Mouse (Mus musculus): Measurements from ENCODE around the gene Pex14. TPM values are rescaled to one million over a fixed set of nuclear protein-coding genes. Genes with fewer than 3 reads are reported as not detected.
A peak's percentile ranks its signal among the peaks of the same experiment; 100 is the strongest.

Pex14 gene
- polyA plus RNA-seq, 2 experiments, result 32.3 to 37.3 TPM

- Histone ChIP-seq H3K4me1 (ENCODE audit: control insufficient read depth, insufficient read depth, low read length) (peaks cover 4% of the 10 kb centered on the region), H3K4me3 (replicated peaks; ENCODE audit: low read length) (no peak overlapping the region), H3K27ac (replicated peaks; ENCODE audit: low read depth, low read length) (no peak overlapping the region), H3K4me2 (replicated peaks; ENCODE audit: low read depth, low read length, severe bottlenecking) (no peak overlapping the region), H3K36me3 (ENCODE audit: control insufficient read depth, insufficient read depth, low read length) (no peaks in the 10 kb centered on the region), H3K27me3 (ENCODE audit: control insufficient read depth, insufficient read depth, low read length) (no peaks in the 10 kb centered on the region), H3K9ac (ENCODE audit: low read depth, low read length, severe bottlenecking) (no peak overlapping the region), H3K9me3 (ENCODE audit: control insufficient read depth, low read length) (no peaks in the 10 kb centered on the region)
- TF ChIP-seq POLR2A (IDR thresholded peaks at IDR 0.05; ENCODE audit: borderline replicate concordance, extremely low read depth, insufficient read depth, insufficient read length), result no peak
- WGBS, result 21% methylated on average over 5 of the region's 5 CpGs
- no peak for ATAC-seq (ENCODE audit: low FRiP score, low read depth)
- no peak for DNase-seq (ENCODE audit: low spot score)
These were observed 156.6 kb downstream of the Pex14 start for GRCm38 (mm10) chr4:148943099-148943498.

GRCm38 (mm10) chr4:148941321-148941720 is 158.4 kb downstream of the Pex14 start:
- H3K27ac ChIP-seq (replicated peaks; ENCODE audit: low read depth, low read length), result no peak overlapping the region
- no peaks in the 10 kb centered on the region for H3K27me3 ChIP-seq (ENCODE audit: control insufficient read depth, insufficient read depth, low read length)

GRCm38 (mm10) chr4:148940674-148941211 is 158.9 kb downstream of the Pex14 start:
- no peaks in the 10 kb centered on the region for H3K27me3 ChIP-seq (ENCODE audit: control insufficient read depth, insufficient read depth, low read length)
- no peak overlapping the region for H3K9ac ChIP-seq (ENCODE audit: low read depth, low read length, severe bottlenecking)
- peak; percentile 71; the same call in 1 of the 2 replicates for ATAC-seq (ENCODE audit: low FRiP score, low read depth)
- H3K4me2 ChIP-seq (replicated peaks; ENCODE audit: low read depth, low read length, severe bottlenecking), result peak overlapping the region; percentile 16
- no peaks in the 10 kb centered on the region for H3K9me3 ChIP-seq (ENCODE audit: control insufficient read depth, low read length)
- peaks cover 4% of the 10 kb centered on the region for H3K4me1 ChIP-seq (ENCODE audit: control insufficient read depth, insufficient read depth, low read length)
- no peak overlapping the region for H3K27ac ChIP-seq (replicated peaks; ENCODE audit: low read depth, low read length)
- no peak overlapping the region for H3K4me3 ChIP-seq (replicated peaks; ENCODE audit: low read length)
- no peaks in the 10 kb centered on the region for H3K36me3 ChIP-seq (ENCODE audit: control insufficient read depth, insufficient read depth, low read length)
- TF ChIP-seq POLR2A (IDR thresholded peaks at IDR 0.05; ENCODE audit: borderline replicate concordance, extremely low read depth, insufficient read depth, insufficient read length), result no peak
- 11% methylated on average over 25 of the region's 25 CpGs for WGBS
- peak; percentile 53 for DNase-seq (ENCODE audit: low spot score)

More at GRCm38 (mm10) chr4:148941321-148941720, 158.4 kb downstream of the Pex14 start:
- Histone ChIP-seq H3K4me2 (replicated peaks; ENCODE audit: low read depth, low read length, severe bottlenecking) (no peak overlapping the region), H3K36me3 (ENCODE audit: control insufficient read depth, insufficient read depth, low read length) (no peaks in the 10 kb centered on the region), H3K9ac (ENCODE audit: low read depth, low read length, severe bottlenecking) (no peak overlapping the region), H3K9me3 (ENCODE audit: control insufficient read depth, low read length) (no peaks in the 10 kb centered on the region), H3K4me3 (replicated peaks; ENCODE audit: low read length) (no peak overlapping the region), H3K4me1 (ENCODE audit: control insufficient read depth, insufficient read depth, low read length) (peaks cover 4% of the 10 kb centered on the region)
- 53% methylated on average over 10 of the region's 11 CpGs for WGBS
- ATAC-seq (ENCODE audit: low FRiP score, low read depth) (no peak), DNase-seq (ENCODE audit: low spot score) (no peak)
- no peak for TF ChIP-seq POLR2A (IDR thresholded peaks at IDR 0.05; ENCODE audit: borderline replicate concordance, extremely low read depth, insufficient read depth, insufficient read length)

GRCm38 (mm10) chr4:148938546-148938945 is 161.1 kb downstream of the Pex14 start:
- H3K36me3 ChIP-seq (ENCODE audit: control insufficient read depth, insufficient read depth, low read length), result no peaks in the 10 kb centered on the region
- no peak for TF ChIP-seq POLR2A (IDR thresholded peaks at IDR 0.05; ENCODE audit: borderline replicate concordance, extremely low read depth, insufficient read depth, insufficient read length)
- no peaks in the 10 kb centered on the region for H3K9me3 ChIP-seq (ENCODE audit: control insufficient read depth, low read length)
- H3K4me1 ChIP-seq (ENCODE audit: control insufficient read depth, insufficient read depth, low read length), result peaks cover 12% of the 10 kb centered on the region
- no peaks in the 10 kb centered on the region for H3K27me3 ChIP-seq (ENCODE audit: control insufficient read depth, insufficient read depth, low read length)
- H3K9ac ChIP-seq (ENCODE audit: low read depth, low read length, severe bottlenecking), result no peak overlapping the region
- no peak overlapping the region for H3K4me2 ChIP-seq (replicated peaks; ENCODE audit: low read depth, low read length, severe bottlenecking)
- DNase-seq (ENCODE audit: low spot score), result no peak
- no peak overlapping the region for H3K4me3 ChIP-seq (replicated peaks; ENCODE audit: low read length)
- H3K27ac ChIP-seq (replicated peaks; ENCODE audit: low read depth, low read length), result no peak overlapping the region
- no peak for ATAC-seq (ENCODE audit: low FRiP score, low read depth)
- WGBS, result 87% methylated on average over 26 of the region's 26 CpGs

- no peak for ATAC-seq (ENCODE audit: low FRiP score, low read depth)
- no peak for TF ChIP-seq POLR2A (IDR thresholded peaks at IDR 0.05; ENCODE audit: borderline replicate concordance, extremely low read depth, insufficient read depth, insufficient read length)
- H3K9me3 ChIP-seq (ENCODE audit: control insufficient read depth, low read length), result no peaks in the 10 kb centered on the region
These were observed 162.9 kb downstream of the Pex14 start for GRCm38 (mm10) chr4:148936727-148937126.

More at GRCm38 (mm10) chr4:148936727-148937126, 162.9 kb downstream of the Pex14 start:
- Histone ChIP-seq H3K27me3 (ENCODE audit: control insufficient read depth, insufficient read depth, low read length) (no peaks in the 10 kb centered on the region), H3K4me2 (replicated peaks; ENCODE audit: low read depth, low read length, severe bottlenecking) (no peak overlapping the region), H3K4me1 (ENCODE audit: control insufficient read depth, insufficient read depth, low read length) (peaks cover 12% of the 10 kb centered on the region), H3K36me3 (ENCODE audit: control insufficient read depth, insufficient read depth, low read length) (no peaks in the 10 kb centered on the region), H3K27ac (replicated peaks; ENCODE audit: low read depth, low read length) (no peak overlapping the region), H3K4me3 (replicated peaks; ENCODE audit: low read length) (no peak overlapping the region), H3K9ac (ENCODE audit: low read depth, low read length, severe bottlenecking) (no peak overlapping the region)
- DNase-seq (ENCODE audit: low spot score), result no peak
- WGBS, result 87% methylated on average over 12 of the region's 12 CpGs

Data from limb, embryonic 14.5 days (tissue).